Mouse (Mus musculus) common myeloid progenitor, adult 5-6 weeks (primary cell): ENCODE data around the gene Sdc3. TPM values are rescaled to one million over a fixed set of nuclear protein-coding genes. Genes with fewer than 3 reads are reported as not detected.

Experiments used
- ATAC-seq: replicated peaks from 2 replicates; pipeline ENCODE4 v1.8.0; 2016; ENCODE audit warnings: low read depth, mild to moderate bottlenecking, moderate TSS enrichment, inconsistent platforms; ENCODE audit not compliant: poor library complexity, severe bottlenecking
- total RNA-seq: library from RNA; stranded (forward); fragments of 200-1000, 187-1606 nt; gene quantifications from 2 replicates; pipeline ENCODE4 v1.2.3, GENCODE M21; 2017

Gene Sdc3
- total RNA-seq, 1 experiment from 2014 or later: 2.1 TPM

- ATAC-seq: no peak
Observed at GRCm38 (mm10) chr4:130868803-130869202, 76.5 kb downstream of the Sdc3 start.

- no peak for ATAC-seq
Observed at GRCm38 (mm10) chr4:130872414-130872813, 80.1 kb downstream of the Sdc3 start.

- ATAC-seq: no peak
Observed at GRCm38 (mm10) chr4:130873440-130873839, 81.1 kb downstream of the Sdc3 start.

- ATAC-seq: no peak
Observed at GRCm38 (mm10) chr4:130874601-130875000, 82.3 kb downstream of the Sdc3 start.

Other genes with a start within 250 kb of the Sdc3 start
- gene Nkain1, start 218.4 kb upstream of the Sdc3 start, total RNA-seq: 1.6 TPM in 1 of 2 replicates, not detected in the other
- 57.2 and 73.1 TPM in 2 replicates for gene Pum1, start 129.2 kb upstream of the Sdc3 start, total RNA-seq
- gene Laptm5, start 120.6 kb downstream of the Sdc3 start, total RNA-seq: 106 and 110 TPM in 2 replicates
- gene Matn1, start 151.8 kb downstream of the Sdc3 start, total RNA-seq: not detected in 2 replicates